Mouse (Mus musculus) right cerebral cortex, postnatal 10 days (tissue): Measurements from ENCODE around the gene Cyp2c70.
A peak's percentile ranks its signal among the peaks of the same experiment; 100 is the strongest.
"Not testable (repeated sequence)": the region's sequence is repeated elsewhere in the genome, so short reads cannot be mapped to it uniquely, and the experiment has no call there.

ENCODE experiments used
- DNase-seq, 2 experiments: peaks; one replicate each; pipeline ENCODE4 v3.0.0; 2021; ENCODE audit warnings: low spot score in 2 of 2

Gene Cyp2c70

DNA sequence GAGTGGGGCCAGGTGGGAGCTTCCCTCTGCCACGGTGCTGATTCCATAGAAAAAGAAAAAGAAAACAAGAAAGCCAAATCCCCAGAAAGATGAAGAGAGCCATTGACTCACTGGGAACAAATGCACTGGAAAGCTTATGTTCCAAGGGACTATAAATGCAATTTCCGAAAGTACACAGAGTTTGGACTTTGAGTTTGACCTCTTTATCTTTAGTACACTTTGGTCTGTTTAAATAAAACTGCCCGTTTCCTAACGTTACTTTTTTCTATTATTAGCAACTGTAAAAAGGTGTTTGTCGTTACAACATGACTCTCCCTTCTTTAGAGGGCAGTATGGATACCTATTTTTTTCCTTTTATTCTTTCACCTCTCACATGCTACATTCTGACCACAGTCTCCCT lies at the start of gene Cyp2c70:
Gene Cyp2c70 (minus strand): TSS at position 174 of the 400 bp plus-strand sequence.
- DNase-seq: no peak

DNA sequence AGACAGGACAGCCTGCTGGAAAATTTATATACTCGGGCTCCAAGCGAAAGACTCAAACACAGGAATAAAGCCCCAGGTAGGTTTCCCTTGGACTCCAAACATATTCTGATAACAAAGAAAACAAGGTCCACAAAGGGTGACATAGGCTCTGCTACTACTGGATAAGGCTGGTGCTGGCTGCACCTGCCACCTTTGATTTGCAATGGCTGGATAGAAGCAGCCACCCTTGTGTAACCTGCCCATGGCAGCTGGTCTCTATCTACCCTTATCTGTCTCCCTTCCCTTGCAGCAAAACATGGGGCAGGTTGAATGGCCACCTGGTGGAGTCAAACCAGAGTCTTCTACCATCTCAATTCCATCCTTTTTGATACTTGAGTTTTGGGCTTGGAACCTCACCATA lies 45.4 kb upstream of the Cyp2c70 start:
- peak in 1 of 2 experiments; percentile 8 for DNase-seq

GRCm38 (mm10) chr19:40231825-40232541 lies 44.9 kb upstream of the Cyp2c70 start:
- DNase-seq: peak in 1 of 2 experiments; percentile 13

DNA sequence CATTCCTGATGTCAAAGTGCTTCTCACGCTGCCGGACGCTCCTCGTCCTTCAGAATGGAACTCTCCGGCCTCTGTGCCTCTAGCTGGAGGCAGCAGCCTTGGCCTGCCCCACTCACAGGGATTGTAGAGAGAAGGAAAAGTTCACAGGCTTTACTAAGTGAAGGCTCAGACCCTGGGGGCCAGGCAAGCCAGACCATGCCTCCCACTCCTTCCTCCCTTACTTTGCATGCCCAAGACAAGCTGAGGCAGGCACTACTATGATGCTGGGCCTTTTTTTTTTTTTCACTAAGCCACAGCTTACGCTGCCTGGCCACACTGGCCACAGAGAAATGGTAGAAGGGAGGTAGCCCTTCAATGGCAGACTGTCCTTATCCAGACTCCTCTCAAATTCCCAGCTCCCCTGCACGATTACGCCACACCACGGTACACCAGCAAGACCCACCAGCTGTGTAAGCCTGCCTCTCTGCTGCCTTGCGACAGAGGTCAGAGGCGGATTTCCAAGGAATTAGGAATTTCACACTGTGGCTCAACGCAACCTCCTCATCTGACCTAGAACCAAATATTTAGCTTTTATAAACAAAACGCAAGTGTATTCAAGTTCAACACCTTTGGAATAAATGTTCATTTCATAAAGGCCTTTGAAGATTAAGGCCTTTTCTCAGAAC lies 44.1 kb upstream of the Cyp2c70 start:
- DNase-seq: peak in 1 of 2 experiments; percentile 15

- peak in 1 of 2 experiments; percentile 12 for DNase-seq
Observed at GRCm38 (mm10) chr19:40226516-40227151, 39.5 kb upstream of the Cyp2c70 start.

GRCm38 (mm10) chr19:40225761-40226110 lies 38.6 kb upstream of the Cyp2c70 start:
- DNase-seq: peak in 1 of 2 experiments; percentile 27

DNA sequence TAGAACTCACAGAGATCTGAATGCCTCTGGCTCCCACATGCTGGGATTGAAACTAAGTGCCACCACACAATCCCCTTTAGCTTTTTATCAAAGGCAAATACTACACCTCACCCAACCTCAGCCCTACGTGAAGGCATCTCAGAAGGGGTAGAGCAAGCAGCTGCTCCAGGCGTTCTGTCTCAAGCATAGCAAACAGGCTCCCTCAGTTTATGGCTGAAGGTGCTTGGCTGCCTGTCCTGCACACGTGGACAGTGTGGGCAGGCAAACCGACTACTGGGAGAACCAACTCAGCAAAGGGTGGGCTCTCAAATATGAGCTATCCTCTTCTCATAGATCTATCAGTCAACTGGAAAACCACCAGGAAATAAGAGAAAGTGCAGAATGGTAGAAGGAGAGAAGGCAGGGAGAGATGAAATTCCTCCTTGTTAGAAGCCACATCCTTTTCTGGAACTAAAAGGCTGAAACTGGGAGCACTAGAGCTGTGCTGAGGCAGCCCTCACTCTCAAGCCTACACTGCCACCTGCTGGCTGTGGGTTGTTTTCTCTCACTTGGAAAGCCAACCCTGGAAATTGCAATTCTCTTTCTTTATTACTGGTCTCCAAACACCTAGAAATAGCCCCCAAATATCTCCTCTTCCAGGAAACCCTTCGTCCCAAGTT lies 38.1 kb upstream of the Cyp2c70 start:
- DNase-seq: peak; percentile 73 to 88

DNA sequence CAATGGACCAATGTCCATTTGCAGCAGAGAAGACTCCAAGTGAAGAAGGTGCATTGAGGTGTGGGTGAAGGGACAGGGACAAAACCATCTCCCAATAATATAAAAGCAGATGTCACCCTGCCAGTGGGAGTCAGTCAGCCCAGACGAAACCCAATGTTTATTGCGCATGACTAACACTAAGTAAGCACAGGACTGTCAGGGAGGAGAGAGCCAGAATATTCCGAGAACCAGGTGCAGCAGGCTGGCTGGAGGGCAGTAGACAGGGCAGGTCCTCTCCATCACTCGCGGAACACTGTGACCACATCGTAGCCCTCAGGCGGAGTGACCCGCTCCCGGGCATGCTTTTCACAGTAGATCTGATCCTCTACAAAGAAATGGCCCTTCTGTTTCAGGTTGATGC lies 35.2 kb upstream of the Cyp2c70 start:
- not testable (repeated sequence) for DNase-seq

DNA sequence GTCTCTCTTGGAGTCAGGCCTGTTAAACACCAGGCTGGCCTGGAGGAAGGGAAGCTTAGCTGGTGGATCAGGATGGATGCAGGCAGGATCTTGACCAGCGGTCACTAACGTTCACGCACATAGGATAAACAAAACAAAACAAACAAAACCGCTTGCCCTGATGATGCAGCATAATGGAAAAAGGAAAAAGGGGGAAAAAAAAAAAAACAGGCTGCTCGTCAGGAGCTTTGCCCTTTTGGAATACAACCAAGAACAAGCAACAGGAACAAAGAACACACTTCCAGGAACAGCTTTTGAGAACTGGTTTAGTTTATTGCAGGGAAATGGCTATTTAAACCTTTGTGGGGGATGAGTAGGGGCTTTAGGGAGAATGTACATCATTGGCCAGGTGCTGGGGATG lies 33.7 kb upstream of the Cyp2c70 start:
- DNase-seq: no peak

- DNase-seq: not testable (repeated sequence)
Observed at GRCm38 (mm10) chr19:40202947-40203346, 15.8 kb upstream of the Cyp2c70 start.

- peak; percentile 24 to 31 for DNase-seq
Observed at GRCm38 (mm10) chr19:40190596-40190995, 3.5 kb upstream of the Cyp2c70 start.

- peak; percentile 25 to 31 for DNase-seq
Observed at GRCm38 (mm10) chr19:40183600-40183999, 3.5 kb downstream of the Cyp2c70 start.

DNA sequence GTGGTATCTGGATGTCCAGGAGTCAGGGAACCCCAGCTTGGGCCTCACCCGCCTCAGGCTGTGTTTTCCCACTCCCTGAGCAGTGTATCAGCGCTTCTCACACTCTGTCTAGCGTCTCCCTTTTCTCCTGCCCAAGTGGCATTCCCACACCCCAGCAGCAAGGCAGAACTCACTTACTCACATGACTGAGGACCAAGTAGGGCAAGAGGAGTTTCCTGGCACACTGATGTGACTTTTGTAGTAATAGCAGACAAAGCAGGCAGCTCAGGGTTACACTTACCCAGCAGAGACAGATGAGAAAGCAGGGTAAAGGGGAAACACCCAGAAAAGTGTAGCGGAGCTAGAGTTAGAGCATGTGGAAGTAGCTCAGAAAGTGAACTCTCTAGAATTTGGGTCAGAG lies 8.8 kb downstream of the Cyp2c70 start:
- no peak for DNase-seq

GRCm38 (mm10) chr19:40168391-40168790 lies 18.7 kb downstream of the Cyp2c70 start:
- DNase-seq: not testable (repeated sequence)

DNA sequence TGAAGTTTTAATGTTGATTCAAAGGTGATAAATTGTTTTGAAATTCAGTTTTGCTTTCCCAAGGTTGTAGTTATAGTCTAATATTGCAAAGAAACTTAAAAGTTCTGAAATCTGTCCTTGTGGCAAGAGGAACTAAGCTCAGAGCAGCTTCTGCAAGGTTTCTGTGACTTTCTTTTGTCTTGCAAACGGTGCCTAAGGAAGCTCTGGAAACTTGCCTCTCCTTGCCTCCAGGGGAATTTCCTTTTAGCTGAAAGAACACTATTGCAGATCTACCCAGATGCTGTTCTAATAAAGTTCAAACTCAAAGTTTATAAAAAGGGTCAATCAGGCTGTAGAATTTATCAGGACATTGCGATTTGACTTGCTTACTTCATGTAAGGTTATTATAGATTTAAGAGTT lies 60.1 kb downstream of the Cyp2c70 start:
- not testable (repeated sequence) for DNase-seq

DNA sequence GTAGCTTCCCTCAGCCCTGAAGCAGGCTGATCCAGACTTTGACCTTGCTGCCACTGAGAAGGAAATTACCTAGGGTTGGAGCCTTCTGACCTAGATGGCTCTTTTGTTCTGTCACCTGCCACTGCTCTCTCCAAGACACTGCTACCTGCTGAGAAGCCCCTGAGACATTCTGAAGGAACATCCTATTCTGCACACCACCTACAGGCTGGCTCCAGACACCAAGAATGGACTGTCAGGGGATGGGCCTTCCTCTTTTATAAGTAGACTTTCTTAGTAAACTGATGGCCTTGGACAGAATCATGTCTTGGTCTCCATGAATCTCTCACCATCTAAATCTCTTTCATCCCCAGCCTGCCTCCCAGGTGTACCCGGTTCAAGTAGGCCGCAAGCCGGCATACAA lies 62.0 kb downstream of the Cyp2c70 start:
- not testable (repeated sequence) for DNase-seq

GRCm38 (mm10) chr19:40119624-40120023 lies 67.5 kb downstream of the Cyp2c70 start:
- not testable (repeated sequence) for DNase-seq
